Mouse (Mus musculus) MEL (cell line): Measurements from ENCODE around the gene Ppp1cc.

Experiments
- CTCF ChIP-seq, 3 experiments: IDR thresholded peaks in 2 of 3; conservative IDR thresholded peaks in 1 of 3; 2 replicates each; pipeline ENCODE4 v1.5.1; 2011 to 2012; ENCODE audit warnings: low read length in 3 of 3, low read depth in 2 of 3, mild to moderate bottlenecking in 2 of 3, improper control_type of control experiment in 1 of 3, inconsistent platforms in 1 of 3, mixed read lengths in 1 of 3, moderate library complexity in 1 of 3; ENCODE audit not compliant: control insufficient read depth in 1 of 3, insufficient read depth in 1 of 3, poor library complexity in 1 of 3, severe bottlenecking in 1 of 3
- ETS1 ChIP-seq: IDR thresholded peaks from 2 replicates; pipeline ENCODE4 v1.6.1; 2012; ENCODE audit warnings: low read depth, mild to moderate bottlenecking, inconsistent platforms, low read length, improper control_type of control experiment, moderate library complexity
- MAX ChIP-seq: IDR thresholded peaks from 2 replicates; pipeline ENCODE4 v1.6.1; 2011; ENCODE audit warnings: low read length, improper control_type of control experiment
- MEF2A ChIP-seq: IDR thresholded peaks from 2 replicates; pipeline ENCODE4 v1.6.1; 2014; ENCODE audit warnings: low read depth, mild to moderate bottlenecking, inconsistent platforms, low read length, improper control_type of control experiment; ENCODE audit not compliant: poor library complexity, insufficient replicate concordance, severe bottlenecking; ENCODE audit errors: extremely low read depth
- MXI1 ChIP-seq: IDR thresholded peaks from 2 replicates; pipeline ENCODE4 v1.6.1; 2011; ENCODE audit warnings: mild to moderate bottlenecking, low read depth, low read length, improper control_type of control experiment
- POLR2A ChIP-seq, 2 experiments: IDR thresholded peaks; 2 replicates each; pipeline ENCODE4 v1.6.1; 2011 to 2012; ENCODE audit warnings: low read length in 2 of 2, mild to moderate bottlenecking in 2 of 2, control low read depth in 1 of 2, improper control_type of control experiment in 1 of 2, low read depth in 1 of 2, moderate library complexity in 1 of 2; ENCODE audit not compliant: control insufficient read depth in 1 of 2, insufficient read depth in 1 of 2, poor library complexity in 1 of 2
- RAD21 ChIP-seq: IDR thresholded peaks from 2 replicates; pipeline ENCODE4 v1.6.1; 2011; ENCODE audit warnings: mild to moderate bottlenecking, low read depth, low read length, improper control_type of control experiment
- SIN3A ChIP-seq: IDR thresholded peaks from 2 replicates; pipeline ENCODE4 v1.6.1; 2012; ENCODE audit warnings: low read length, improper control_type of control experiment, inconsistent platforms
- TAL1 ChIP-seq: IDR thresholded peaks from 2 replicates; pipeline ENCODE4 v1.6.1; 2012; ENCODE audit warnings: mild to moderate bottlenecking, inconsistent platforms, low read length, moderate library complexity, mixed read lengths

DNA sequence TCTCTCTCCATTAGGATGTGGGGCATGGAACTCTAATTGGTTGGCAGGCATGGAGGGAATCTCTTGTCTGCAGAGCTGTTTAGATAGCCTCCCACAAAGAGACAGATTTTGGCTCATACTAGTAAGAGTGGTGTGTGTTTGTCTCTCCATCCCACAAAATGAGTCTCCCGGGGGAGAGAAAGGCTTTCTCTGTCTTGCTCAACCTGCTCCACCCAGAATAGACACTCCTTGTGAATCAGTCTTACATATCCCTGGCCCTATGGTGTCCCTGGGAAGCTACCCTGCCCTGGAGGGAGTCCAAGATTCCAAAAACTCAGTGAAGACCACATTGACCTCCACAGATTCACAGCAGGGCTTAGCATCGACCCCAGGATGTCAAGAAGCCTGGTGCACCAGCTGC lies 1.6 kb upstream of the Ppp1cc start:
- TF ChIP-seq RAD21 (no peak), SIN3A (no peak), CTCF (IDR thresholded peaks at IDR 0.05 in 2 of 3, conservative IDR thresholded peaks at IDR 0.05 in 1 of 3; ENCODE audit: control insufficient read depth in 1 of 3, insufficient read depth in 1 of 3, low read depth in 2 of 3, low read length in 3 of 3, poor library complexity in 1 of 3, severe bottlenecking in 1 of 3) (no peak), MEF2A (no peak), TAL1 (no peak), MXI1 (no peak), POLR2A (IDR thresholded peaks at IDR 0.05; ENCODE audit: control insufficient read depth in 1 of 2, insufficient read depth in 1 of 2, low read depth in 1 of 2, low read length in 2 of 2, poor library complexity in 1 of 2) (no peak), ETS1 (no peak), MAX (no peak)
